In genomic region chr3:84375832-84376231, GRCm38 (mm10) we compare ENCODE assay signal across 10 mouse cellular contexts.
DNase-seq lines count a peak whose midpoint lies in the region; TF ChIP-seq lines count a peak whose summit lies in the region.
"Had no signal": no experiment of that assay in that cellular context is flagged by ENCODE, and none has a peak within 500 bp of the region (broad histone marks: within the 10 kb centered on the region; RNA-seq: fewer than 3 reads in every experiment).

No protein-coding gene starts in this region.

- TF ChIP-seq POLR2A in brain, embryonic 14.5 days (IDR thresholded peaks at IDR 0.05; ENCODE audit: borderline replicate concordance, extremely low read depth, insufficient read depth, insufficient read length, poor library complexity, severe bottlenecking), result no peak

- peak; percentile 29 to 41 for DNase-seq in heart, adult 9 months (ENCODE audit: low spot score in 2 of 2)
- no peak for DNase-seq in heart, postnatal 25 days (ENCODE audit: low spot score)
- DNase-seq in lung, adult 18-20 months, result peak; percentile 55 to 70
- no peak for DNase-seq in lung, postnatal 10 days
- peak; percentile 15 for DNase-seq in brain, embryonic 14.5 days (ENCODE audit: low read depth)
- DNase-seq in kidney, postnatal 36 days, result peak; percentile 67 to 84
- DNase-seq in gastrocnemius, adult 18-20 months (ENCODE audit: low spot score), result no peak
- DNase-seq: cerebellum, adult 8-10 months; layer of hippocampus, adult 9-11 months; thymus, adult 18-20 months had no signal

- no peak for TF ChIP-seq CTCF in brain, embryonic 14.5 days (IDR thresholded peaks at IDR 0.05; ENCODE audit: borderline replicate concordance, extremely low read depth, insufficient read depth, insufficient read length)

- intact Hi-C loops in heart, postnatal 25 days (cut with DNase I), result no loop called here

Comparison
In these comparisons a context has a peak if more than half of its experiments do, and no peak if none do; other contexts are left out.
1. DNase-seq: peak in heart, adult 9 months (2 of 2), lung, adult 18-20 months (2 of 2), brain, embryonic 14.5 days (single experiment) and kidney, postnatal 36 days (2 of 2); none in heart, postnatal 25 days (single experiment), lung, postnatal 10 days (single experiment) and gastrocnemius, adult 18-20 months (single experiment).